In the genomic region with DNA sequence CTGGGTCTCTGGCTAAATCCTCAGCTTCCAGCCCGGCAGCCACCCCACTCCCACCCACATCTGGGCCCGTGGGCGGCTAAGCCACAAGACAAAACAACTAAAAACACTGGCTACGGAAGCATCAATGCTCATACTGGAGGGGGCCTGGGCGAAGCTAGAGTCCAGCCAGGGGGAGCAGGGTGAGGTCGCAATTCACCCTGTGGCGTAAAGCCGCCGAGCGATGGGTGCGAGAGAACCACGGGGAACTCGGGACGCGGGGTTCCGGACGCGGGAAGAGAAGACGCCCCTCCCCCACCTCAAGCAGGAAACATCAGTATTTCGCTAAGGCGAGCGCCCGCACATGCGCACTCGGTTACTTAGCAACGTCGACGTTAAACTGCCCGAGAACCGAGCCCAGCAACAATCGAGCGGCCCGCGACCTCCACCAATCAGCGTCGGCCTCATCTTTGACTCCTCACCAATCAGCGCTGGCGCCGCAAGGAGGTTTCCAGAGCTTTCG, we compare ENCODE assay signal across 8 mouse cellular contexts. TPM values are rescaled to one million over a fixed set of nuclear protein-coding genes. Genes with fewer than 3 reads are reported as not detected.
A peak's percentile ranks its signal among the peaks of the same experiment; 100 is the strongest.
DNase-seq lines count a peak whose midpoint lies in the region; ATAC-seq and TF ChIP-seq lines count a peak whose summit lies in the region.

A gene (plus strand): TSS at position 445 of the 499 bp plus-strand sequence.

- TF ChIP-seq CTCF in heart, adult 2 months (IDR thresholded peaks at IDR 0.05), result no peak

- intact Hi-C loops in heart, adult 2 months (cut with DNase I), result loop anchor here (2.0 to 5.0 kb wide), 3 partner anchors 52 to 97 kb away; a partner anchor contains a TSS

- peak; percentile 97 for ATAC-seq in embryonic facial prominence, embryonic 14.5 days (ENCODE audit: low read depth)
- ATAC-seq in limb, embryonic 13.5 days (ENCODE audit: low FRiP score, low read depth), result peak; percentile 98
- peak; percentile 96 for ATAC-seq in midbrain, embryonic 16.5 days

- TF ChIP-seq EP300 in heart, adult 2 months (IDR thresholded peaks at IDR 0.05; ENCODE audit: insufficient read depth, low read depth, low read length), result 0 out of 2 replicates have a peak, but pooled peaks have one; percentile 36

- H3K79me2 ChIP-seq in heart, adult 2 months (replicated peaks; ENCODE audit: control insufficient read depth, insufficient read depth, low read length), result no peaks in the 10 kb centered on the region

- no peaks in the 10 kb centered on the region for H3K27me3 ChIP-seq in embryonic facial prominence, embryonic 14.5 days (replicated peaks; ENCODE audit: control insufficient read depth, insufficient read depth, low read length)
- no peaks in the 10 kb centered on the region for H3K27me3 ChIP-seq in heart, adult 2 months (ENCODE audit: control insufficient read depth, insufficient read depth, low read length)
- no peaks in the 10 kb centered on the region for H3K27me3 ChIP-seq in limb, embryonic 13.5 days
- no peaks in the 10 kb centered on the region for H3K27me3 ChIP-seq in midbrain, embryonic 16.5 days (ENCODE audit: control insufficient read depth, insufficient read depth, low read depth, low read length)

- H3K4me2 ChIP-seq in embryonic facial prominence, embryonic 14.5 days (ENCODE audit: low read depth, low read length), result peak within 1 kb of the TSS; percentile 86
- H3K4me2 ChIP-seq in limb, embryonic 13.5 days (replicated peaks), result peak within 1 kb of the TSS; percentile 82
- peak within 1 kb of the TSS; percentile 59 for H3K4me2 ChIP-seq in midbrain, embryonic 16.5 days (ENCODE audit: low read length)

- H3K9me3 ChIP-seq in embryonic facial prominence, embryonic 14.5 days (ENCODE audit: control insufficient read depth, low read length), result no peaks in the 10 kb centered on the region
- H3K9me3 ChIP-seq in limb, embryonic 13.5 days, result no peaks in the 10 kb centered on the region
- no peaks in the 10 kb centered on the region for H3K9me3 ChIP-seq in midbrain, embryonic 16.5 days (replicated peaks; ENCODE audit: control insufficient read depth, low read length, poor library complexity, severe bottlenecking)

- H3K4me1 ChIP-seq in embryonic facial prominence, embryonic 14.5 days (ENCODE audit: control insufficient read depth, insufficient read depth, low read length), result peaks cover 18% of the 10 kb centered on the region
- H3K4me1 ChIP-seq in heart, adult 2 months (ENCODE audit: control insufficient read depth, insufficient read depth, low read length), result peaks cover 5% of the 10 kb centered on the region
- H3K4me1 ChIP-seq in limb, embryonic 13.5 days, result peaks cover 27% of the 10 kb centered on the region
- H3K4me1 ChIP-seq in midbrain, embryonic 16.5 days (ENCODE audit: control insufficient read depth, insufficient read depth, low read length), result peaks cover 41% of the 10 kb centered on the region

- TF ChIP-seq POLR2A in heart, adult 2 months (IDR thresholded peaks at IDR 0.05; ENCODE audit: insufficient read depth, low read depth, low read length), result peak; percentile 93

- peak; percentile 99 for DNase-seq in 3134 (ENCODE audit: extremely low read depth, insufficient read length, low spot score)
- peak; percentile 98 to 99 for DNase-seq in adrenal gland, postnatal 4 days (ENCODE audit: low spot score in 2 of 2)
- peak; percentile 100 for DNase-seq in embryonic facial prominence, embryonic 14.5 days (ENCODE audit: low spot score)
- DNase-seq in heart, adult 2 months, result peak; percentile 97 to 99
- peak; percentile 99 for DNase-seq in kidney, adult 8-10 months
- peak; percentile 93 to 99 for DNase-seq in spleen, postnatal 10 days (ENCODE audit: low spot score in 2 of 2)

- peak within 1 kb of the TSS; percentile 97 for H3K9ac ChIP-seq in embryonic facial prominence, embryonic 14.5 days (ENCODE audit: low read depth, low read length)
- peak within 1 kb of the TSS; percentile 91 for H3K9ac ChIP-seq in heart, adult 2 months (ENCODE audit: low read depth, low read length)
- H3K9ac ChIP-seq in limb, embryonic 13.5 days, result peak within 1 kb of the TSS; percentile 93
- peak within 1 kb of the TSS; percentile 81 for H3K9ac ChIP-seq in midbrain, embryonic 16.5 days (ENCODE audit: low read depth, low read length)

- WGBS in embryonic facial prominence, embryonic 14.5 days, result under 1% methylated on average over 39 of the region's 40 CpGs
- under 1% methylated on average over 40 of the region's 40 CpGs for WGBS in heart, adult 2 months
- under 1% methylated on average over 40 of the region's 40 CpGs for WGBS in limb, embryonic 13.5 days
- WGBS in midbrain, embryonic 16.5 days, result under 1% methylated on average over 40 of the region's 40 CpGs

- H3K27ac ChIP-seq in embryonic facial prominence, embryonic 14.5 days (replicated peaks; ENCODE audit: low read depth, low read length), result peak within 1 kb of the TSS; percentile 99
- H3K27ac ChIP-seq in heart, adult 2 months, result peak within 1 kb of the TSS; percentile 100
- peak within 1 kb of the TSS; percentile 98 for H3K27ac ChIP-seq in limb, embryonic 13.5 days
- H3K27ac ChIP-seq in midbrain, embryonic 16.5 days (ENCODE audit: low read length), result peak within 1 kb of the TSS; percentile 98

- H3K36me3 ChIP-seq in embryonic facial prominence, embryonic 14.5 days (ENCODE audit: control insufficient read depth, insufficient read depth, low read length), result peaks cover 28% of the 10 kb centered on the region
- peaks cover 26% of the 10 kb centered on the region for H3K36me3 ChIP-seq in heart, adult 2 months (ENCODE audit: control insufficient read depth, insufficient read depth, low read length)
- peaks cover 25% of the 10 kb centered on the region for H3K36me3 ChIP-seq in limb, embryonic 13.5 days
- H3K36me3 ChIP-seq in midbrain, embryonic 16.5 days (ENCODE audit: control insufficient read depth, insufficient read depth, low read length), result no peaks in the 10 kb centered on the region

- peak within 1 kb of the TSS; percentile 76 for H3K4me3 ChIP-seq in embryonic facial prominence, embryonic 14.5 days (ENCODE audit: low read depth, low read length)
- peak within 1 kb of the TSS; percentile 82 for H3K4me3 ChIP-seq in heart, adult 2 months
- H3K4me3 ChIP-seq in limb, embryonic 13.5 days, result peak within 1 kb of the TSS; percentile 67
- H3K4me3 ChIP-seq in midbrain, embryonic 16.5 days (ENCODE audit: low read depth, low read length), result peak within 1 kb of the TSS; percentile 56

RNA-seq across cellular contexts. Expression of the gene that starts here (rescaled TPM):
- total RNA-seq in adrenal gland, postnatal 4 days (2021), result 1,000 to 10,000 TPM; 1,464 to 1,492 TPM
- polyA plus RNA-seq in embryonic facial prominence, embryonic 14.5 days (2014; fragmentation: Nextera tagmentation; extraction: Ambion mirVana), result 3,072 and 3,339 TPM in 2 replicates
- 100 to 1,000 TPM; 626 to 699 TPM for total RNA-seq in heart, adult 2 months (2021)
- 1,026 and 1,119 TPM in 2 replicates for polyA plus RNA-seq in heart, adult 2 months (2012; rRNA removed)
- 3,843 and 3,876 TPM in 2 replicates for polyA plus RNA-seq in limb, embryonic 13.5 days (2015; fragmentation: Nextera tagmentation; extraction: Ambion mirVana)
- polyA plus RNA-seq in midbrain, embryonic 16.5 days (2015; fragmentation: Nextera tagmentation; extraction: Ambion mirVana), result 4,809 and 4,815 TPM in 2 replicates

Comparison
In these comparisons a context has a peak if more than half of its experiments do, and no peak if none do; other contexts are left out.
1. Peak in every context shown above with its lines: DNase-seq, ATAC-seq, H3K4me3 ChIP-seq and H3K27ac ChIP-seq.